Mouse (Mus musculus): ENCODE data around the gene Ubtd1.

GRCm38 (mm10) chr19:42036357-42036756 lies 54.8 kb downstream of the Ubtd1 start:
- no peak for TF ChIP-seq CTCF (IDR thresholded peaks at IDR 0.05)
- no peak for TF ChIP-seq POLR2A (IDR thresholded peaks at IDR 0.05; ENCODE audit: insufficient read depth, low read depth, low read length)

Data from heart, adult 2 months (tissue).